In the genomic region with DNA sequence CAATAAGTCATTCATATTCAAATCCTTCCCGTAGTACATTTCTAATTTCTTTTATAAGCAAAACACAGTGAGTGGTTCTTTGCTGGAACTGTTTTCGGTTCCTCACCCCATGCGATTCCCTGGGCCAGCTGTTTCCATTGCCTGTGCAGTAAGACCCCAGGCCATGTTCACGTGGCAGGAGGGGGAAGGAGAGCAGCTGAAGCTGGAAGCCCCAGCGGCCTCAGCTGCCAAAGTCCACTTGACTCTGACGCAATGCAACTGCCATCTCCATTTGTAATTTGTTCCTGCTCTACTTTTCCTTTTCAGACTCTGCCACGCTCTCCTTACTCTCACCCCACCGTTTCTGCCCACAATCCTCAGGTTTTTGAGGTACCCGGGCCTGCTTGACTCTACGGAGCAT, we compare ENCODE assay signal across 12 mouse cellular contexts.
A peak's percentile ranks its signal among the peaks of the same experiment; 100 is the strongest.
DNase-seq lines count a peak whose midpoint lies in the region; ATAC-seq and TF ChIP-seq lines count a peak whose summit lies in the region.
"Had no signal": no experiment of that assay in that cellular context is flagged by ENCODE, and none has a peak within 500 bp of the region (broad histone marks: within the 10 kb centered on the region; RNA-seq: fewer than 3 reads in every experiment).

No protein-coding gene starts in this region.

- no peaks in the 10 kb centered on the region for H3K9me3 ChIP-seq in lung, embryonic 16.5 days (ENCODE audit: control insufficient read depth, low read length)
- H3K9me3 ChIP-seq: embryonic facial prominence, embryonic 13.5 days; hindbrain, embryonic 12.5 days; neural tube, embryonic 13.5 days had no signal

- no peaks in the 10 kb centered on the region for H3K4me1 ChIP-seq in embryonic fibroblast, embryonic 13.5 days (ENCODE audit: control insufficient read depth, insufficient read depth, low read length)
- H3K4me1 ChIP-seq in lung, embryonic 16.5 days (replicated peaks; ENCODE audit: control insufficient read depth, insufficient read depth, low read length) = no peaks in the 10 kb centered on the region
- H3K4me1 ChIP-seq: embryonic facial prominence, embryonic 13.5 days; hindbrain, embryonic 12.5 days; neural tube, embryonic 13.5 days had no signal

- no peak for TF ChIP-seq CTCF in embryonic fibroblast, embryonic 13.5 days (IDR thresholded peaks at IDR 0.05; ENCODE audit: borderline replicate concordance, insufficient read depth, low read length)

- intact Hi-C loops in left cerebral cortex, postnatal 36 days (cut with DNase I) = no loop called here

- no peak overlapping the region for H3K4me3 ChIP-seq in embryonic fibroblast, embryonic 13.5 days (ENCODE audit: insufficient read depth, low read length)
- H3K4me3 ChIP-seq in lung, embryonic 16.5 days (ENCODE audit: low read length) = no peak overlapping the region
- H3K4me3 ChIP-seq: embryonic facial prominence, embryonic 13.5 days; hindbrain, embryonic 12.5 days; neural tube, embryonic 13.5 days had no signal

- H3K9ac ChIP-seq in lung, embryonic 16.5 days (ENCODE audit: low read length) = no peak overlapping the region
- H3K9ac ChIP-seq: embryonic facial prominence, embryonic 13.5 days; hindbrain, embryonic 12.5 days; neural tube, embryonic 13.5 days had no signal

- H3K4me2 ChIP-seq in lung, embryonic 16.5 days (ENCODE audit: low read depth, low read length) = no peak overlapping the region
- H3K4me2 ChIP-seq: embryonic facial prominence, embryonic 13.5 days; hindbrain, embryonic 12.5 days; neural tube, embryonic 13.5 days had no signal

- peak; percentile 10 for DNase-seq in kidney, postnatal 10 days
- DNase-seq in kidney, adult 9 months = no peak
- peak; percentile 17 to 37 for DNase-seq in gastrocnemius, postnatal 4 days (ENCODE audit: low spot score in 2 of 2)
- no peak for DNase-seq in left cerebral cortex, postnatal 36 days (ENCODE audit: low spot score in 2 of 2)
- DNase-seq in left cerebral cortex, adult 11 months (ENCODE audit: low spot score) = no peak
- no peak for DNase-seq in thymus, adult 18-20 months
- DNase-seq: right cerebral cortex, postnatal 4 days had no signal

- 74% methylated on average over 9 of the region's 10 CpGs for WGBS in lung, embryonic 16.5 days

- TF ChIP-seq POLR2A in embryonic fibroblast, embryonic 13.5 days (IDR thresholded peaks at IDR 0.05; ENCODE audit: low read depth, low read length) = no peak

- ATAC-seq in lung, embryonic 16.5 days (ENCODE audit: low read depth) = peak; percentile 65; the same call in 1 of the 2 replicates

- no peaks in the 10 kb centered on the region for H3K27me3 ChIP-seq in lung, embryonic 16.5 days (ENCODE audit: control insufficient read depth, insufficient read depth, low read depth, low read length)
- H3K27me3 ChIP-seq: embryonic facial prominence, embryonic 13.5 days; hindbrain, embryonic 12.5 days; neural tube, embryonic 13.5 days had no signal

- no peaks in the 10 kb centered on the region for H3K36me3 ChIP-seq in lung, embryonic 16.5 days (ENCODE audit: control insufficient read depth, insufficient read depth, low read length)
- H3K36me3 ChIP-seq: embryonic facial prominence, embryonic 13.5 days; hindbrain, embryonic 12.5 days; neural tube, embryonic 13.5 days had no signal

- H3K27ac ChIP-seq in embryonic fibroblast, embryonic 13.5 days (ENCODE audit: insufficient read depth, low read length) = peak overlapping the region; percentile 55; the same call in 1 of the 2 replicates
- no peak overlapping the region for H3K27ac ChIP-seq in lung, embryonic 16.5 days (ENCODE audit: low read length)
- H3K27ac ChIP-seq: embryonic facial prominence, embryonic 13.5 days; hindbrain, embryonic 12.5 days; neural tube, embryonic 13.5 days had no signal

Comparison
In these comparisons a context has a peak if more than half of its experiments do, and no peak if none do; other contexts are left out.
1. DNase-seq: peak in kidney, postnatal 10 days (single experiment) and gastrocnemius, postnatal 4 days (2 of 2); none in kidney, adult 9 months (single experiment), left cerebral cortex, postnatal 36 days (0 of 2), left cerebral cortex, adult 11 months (single experiment) and thymus, adult 18-20 months (0 of 2).